Mouse (Mus musculus): ENCODE data around the gene Hnmt.
"Not testable (repeated sequence)": the region's sequence is repeated elsewhere in the genome, so short reads cannot be mapped to it uniquely, and the experiment has no call there.

Hnmt gene

DNA sequence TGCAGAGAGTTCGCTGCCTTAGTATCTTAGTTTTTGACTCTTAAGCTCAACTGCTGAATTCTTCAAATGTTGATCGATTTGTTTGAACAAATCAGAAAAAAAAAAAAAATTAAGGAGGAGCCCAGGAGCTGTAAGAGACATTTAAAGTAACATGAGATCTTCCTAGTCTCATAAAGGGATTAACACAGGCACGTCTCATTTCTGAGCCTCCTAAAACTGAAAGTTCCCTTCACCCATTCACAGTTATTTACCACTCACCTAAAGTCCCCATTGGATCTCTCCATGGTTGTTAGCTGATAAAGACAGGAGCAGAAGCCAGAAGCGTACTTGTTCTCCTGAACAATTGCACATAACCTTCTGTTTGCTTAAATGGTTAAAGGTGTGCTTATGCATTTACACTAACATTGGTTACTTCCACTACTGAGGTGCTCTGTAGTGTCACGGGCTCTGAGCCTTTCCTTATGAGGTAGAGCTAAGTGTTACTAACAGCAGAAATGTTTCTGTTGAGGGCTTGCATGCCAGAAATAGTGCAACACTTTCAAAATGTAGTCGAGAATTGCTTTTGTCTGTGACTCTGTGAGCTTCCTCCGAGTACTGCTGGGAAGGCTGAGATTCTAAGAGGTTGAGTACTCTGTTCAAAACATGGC, at the start of gene Hnmt:
Gene Hnmt (minus strand): TSS at position 51 of the 647 bp plus-strand sequence.
- CTCF ChIA-PET: no interaction called here

DNA sequence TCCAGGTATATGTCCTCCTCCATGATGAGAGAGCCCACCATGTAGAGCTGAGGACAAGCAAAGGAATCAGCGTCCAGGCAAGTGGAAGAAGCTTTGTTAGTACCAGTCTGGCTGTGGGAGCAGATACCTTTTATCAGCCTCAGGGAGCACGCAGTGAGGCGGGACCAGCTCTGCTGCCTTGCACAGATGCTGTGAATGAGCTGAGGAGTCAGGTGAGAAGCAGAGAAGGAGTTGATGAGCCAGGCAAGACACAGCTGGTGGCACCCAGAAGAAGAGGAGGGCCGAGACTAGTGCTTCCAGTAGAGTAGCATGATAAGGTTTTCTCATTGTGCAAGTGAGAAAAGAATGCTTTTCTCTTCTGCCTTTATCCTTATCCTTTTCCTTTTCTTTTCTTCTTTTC, 47.3 kb upstream of the Hnmt start, which contains the start of gene Tbpl2:
Gene Tbpl2 (minus strand): TSS at position 101 of the 400 bp plus-strand sequence.
- CTCF ChIA-PET: no interaction called here

DNA sequence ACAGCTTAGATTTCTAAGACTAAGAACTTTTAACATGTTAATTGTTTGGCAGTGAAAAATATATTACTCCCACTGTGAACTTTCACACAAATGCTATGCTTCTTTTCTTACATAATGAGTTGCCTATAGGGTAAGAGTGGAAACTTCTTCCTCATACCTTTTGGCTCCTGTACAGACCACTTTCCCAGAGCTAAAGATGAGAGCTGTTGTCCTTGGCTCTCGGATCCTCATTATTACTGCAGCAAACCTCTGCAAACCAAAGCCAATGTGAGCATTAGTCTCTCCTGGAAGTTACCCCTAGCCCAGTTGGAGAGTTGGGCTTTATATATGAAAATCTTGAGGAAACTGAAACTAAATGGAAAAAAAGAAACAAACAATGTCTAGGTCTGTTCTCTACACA, 41.7 kb upstream of the Hnmt start:
- CTCF ChIA-PET: no interaction called here

DNA sequence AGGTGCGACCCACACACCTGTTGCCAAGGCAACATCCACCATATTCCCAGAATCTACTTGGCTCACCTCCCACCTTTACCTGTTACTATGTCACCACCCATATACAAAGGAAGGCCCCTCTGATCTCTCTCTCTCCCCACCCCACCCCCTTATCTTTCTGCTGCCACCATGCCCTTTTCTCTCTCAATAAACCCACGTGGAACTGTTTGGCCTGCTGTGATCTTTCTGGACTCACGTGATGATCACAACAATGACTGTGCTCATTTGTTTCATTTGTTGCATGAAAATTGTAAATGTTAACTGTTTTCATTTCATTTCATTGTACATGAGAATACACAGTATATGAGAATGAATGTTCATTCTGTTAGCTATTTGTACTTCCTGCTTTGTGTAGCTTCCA, 1.3 kb upstream of the Hnmt start:
- CTCF ChIA-PET: no interaction called here

DNA sequence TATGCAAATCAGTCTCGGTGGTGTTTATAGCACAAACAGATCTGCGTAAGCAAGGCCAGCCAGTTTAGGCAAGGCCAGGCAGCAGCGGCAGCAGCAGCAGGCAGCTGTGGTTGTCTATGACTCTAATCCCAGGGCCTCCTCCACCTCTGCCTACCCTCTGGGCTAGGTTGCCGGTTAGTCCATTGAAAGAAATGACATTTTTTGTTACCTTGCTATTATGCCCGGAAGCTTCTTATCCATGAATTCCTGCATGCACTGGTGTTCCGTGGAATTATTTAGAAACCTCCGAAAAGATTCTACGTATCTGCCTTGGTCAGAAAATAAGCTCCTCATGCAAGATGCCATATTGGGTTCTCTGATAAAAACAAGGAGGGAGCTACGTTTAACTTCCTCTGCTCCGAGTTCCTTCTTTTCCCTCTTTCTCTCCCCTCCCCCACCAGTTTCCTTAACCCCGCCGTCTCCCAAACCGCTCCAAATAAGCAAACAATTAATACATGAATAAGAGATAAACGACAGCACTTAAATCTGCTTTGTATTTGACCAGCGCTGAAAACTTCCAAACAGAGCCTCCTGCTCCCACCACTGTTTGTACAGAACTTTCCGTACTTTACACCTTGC, 605 bp downstream of the Hnmt start:
- CTCF ChIA-PET: interaction anchor here (0.6 kb wide), 1 partner anchor 197 kb away, joined by 3 read pairs; no protein-coding TSS in a partner anchor

DNA sequence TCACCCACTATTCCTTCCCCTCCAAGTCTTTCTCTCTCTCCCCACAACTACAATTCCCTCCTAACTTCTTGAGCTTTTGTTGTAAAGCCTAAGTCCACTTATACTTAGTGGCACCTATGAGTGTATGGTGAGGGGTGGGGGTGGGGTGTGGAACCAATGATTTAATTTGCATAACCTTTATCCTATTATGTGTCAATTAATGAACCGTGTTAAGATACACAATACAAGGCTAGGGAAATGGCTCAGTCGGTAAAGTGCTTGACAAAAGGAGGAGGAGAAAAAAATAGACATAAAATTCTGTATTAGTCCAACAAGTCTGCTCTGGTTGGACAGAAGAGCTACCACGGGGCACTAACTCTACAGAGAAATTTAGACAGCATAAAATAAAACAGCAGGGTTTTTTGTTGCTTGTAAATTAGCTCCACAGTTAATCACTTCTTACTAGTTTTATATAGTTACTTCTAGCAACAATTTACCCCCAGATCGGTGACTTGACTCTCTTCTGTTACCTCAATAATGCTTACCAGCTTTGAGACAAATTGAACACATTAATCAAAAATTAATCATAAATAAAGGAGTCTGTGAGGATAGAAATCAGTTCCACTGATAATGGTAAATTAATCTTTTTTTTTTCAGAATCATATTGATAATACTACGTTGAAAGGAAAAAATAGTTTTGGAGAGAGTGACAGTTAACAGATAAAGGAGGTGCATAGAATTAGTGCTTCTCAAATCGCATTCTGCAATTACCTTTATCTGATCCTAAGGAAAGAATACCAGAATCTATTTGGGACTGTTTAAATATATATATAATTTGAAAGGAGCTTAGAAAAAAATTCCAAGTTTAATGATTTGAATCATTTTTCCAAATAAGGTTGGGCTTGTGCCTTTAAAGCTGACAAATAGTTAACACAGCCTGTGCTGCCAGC, 1.4 kb downstream of the Hnmt start:
- CTCF ChIA-PET: interaction anchor here (0.7 kb wide), 1 partner anchor 345 kb away, joined by 3 read pairs; no protein-coding TSS in a partner anchor

DNA sequence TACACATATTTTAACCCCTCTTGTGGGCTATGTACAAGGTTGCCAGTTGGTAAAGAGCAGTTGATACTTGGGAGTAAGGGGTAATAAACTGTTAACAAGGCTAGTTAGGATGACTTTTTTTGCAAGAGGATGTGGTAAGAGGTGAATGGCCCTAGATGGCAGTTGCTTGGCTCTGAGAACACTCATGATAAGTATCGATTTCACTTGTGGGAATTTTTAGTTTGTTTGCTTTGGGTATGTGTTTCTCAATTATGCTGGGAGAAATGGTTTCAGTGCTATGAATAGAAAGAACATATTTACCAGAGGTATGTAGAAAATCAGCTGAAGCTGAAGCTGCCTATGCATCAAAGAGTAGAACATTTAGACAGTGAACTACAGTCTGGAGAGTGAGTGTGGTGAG, 6.3 kb downstream of the Hnmt start:
- CTCF ChIA-PET: no interaction called here

DNA sequence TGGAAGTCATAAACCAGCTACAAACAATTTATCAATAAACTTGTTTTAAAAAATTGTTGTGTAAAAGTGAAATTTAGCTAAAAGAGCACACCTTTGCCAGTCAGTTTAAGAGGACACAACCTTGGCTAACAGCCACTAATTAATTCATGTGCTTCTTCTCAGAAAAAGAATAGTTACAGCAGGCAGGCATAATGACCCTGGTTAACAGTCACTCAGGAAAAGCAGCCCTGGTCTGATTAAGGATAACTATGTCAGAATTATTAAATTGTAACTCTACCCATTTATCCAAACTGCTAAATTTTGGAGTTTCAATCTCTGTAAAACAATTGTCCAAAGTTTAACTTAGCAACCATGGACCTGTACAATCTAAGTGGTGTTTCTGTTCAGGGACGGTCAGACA, 8.7 kb downstream of the Hnmt start:
- CTCF ChIA-PET: no interaction called here

DNA sequence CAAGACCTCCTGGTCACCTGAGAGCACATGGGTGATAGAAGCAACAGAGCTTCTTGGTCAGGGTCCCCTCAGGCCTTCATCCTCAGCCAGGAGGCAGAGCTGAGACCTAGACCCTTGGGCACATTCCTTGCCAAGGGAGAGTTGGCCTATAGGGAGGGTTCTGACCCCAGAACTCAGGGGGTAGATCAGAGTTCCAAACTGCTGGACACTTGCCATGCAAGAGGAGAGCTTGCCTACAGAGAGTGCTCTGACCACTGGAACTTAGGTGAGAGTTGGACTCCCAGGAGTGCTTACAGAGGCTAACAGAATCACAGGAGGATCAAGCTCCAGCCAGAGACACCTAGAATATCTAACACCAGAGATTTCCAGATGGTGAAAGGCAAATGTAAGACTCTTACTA, 29.8 kb downstream of the Hnmt start:
- CTCF ChIA-PET: not testable (repeated sequence)

DNA sequence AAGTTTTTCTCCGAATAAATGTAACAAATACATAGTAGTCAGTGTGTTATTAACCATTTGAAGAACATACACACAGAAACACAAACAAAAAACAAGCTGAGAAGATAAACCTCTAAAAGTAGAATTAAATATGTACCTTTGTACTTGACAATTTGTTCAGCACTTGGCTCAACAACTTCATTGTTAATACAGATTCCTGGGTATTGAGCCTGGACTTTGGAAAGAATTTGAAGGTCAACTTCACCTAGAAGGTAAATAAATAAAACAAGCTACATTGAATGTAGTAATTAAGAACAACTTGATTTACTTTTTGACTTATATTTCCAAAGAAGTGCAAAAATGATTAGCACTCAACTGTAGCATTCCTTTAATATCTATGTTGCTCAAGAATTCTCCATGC, 30.2 kb downstream of the Hnmt start:
- CTCF ChIA-PET: no interaction called here

DNA sequence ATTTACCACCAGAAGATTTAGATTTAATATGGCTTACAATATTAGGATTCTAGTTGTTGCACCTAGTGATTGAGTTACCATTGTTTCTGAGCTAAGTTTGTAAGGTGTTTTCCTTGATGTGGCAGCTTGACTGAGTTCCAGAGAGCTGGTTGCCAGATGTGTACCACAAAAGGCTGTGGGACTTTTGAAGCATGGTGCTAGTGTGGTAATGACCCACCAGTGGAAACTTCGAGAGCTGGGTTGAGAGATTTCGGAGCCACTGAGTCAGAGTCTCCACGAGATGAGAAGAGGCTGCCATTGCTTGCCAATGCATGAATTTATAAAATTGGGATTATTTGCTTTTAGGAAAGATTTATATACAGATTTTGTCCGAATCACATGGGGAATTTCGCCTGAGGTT, 34.2 kb downstream of the Hnmt start:
- CTCF ChIA-PET: no interaction called here

DNA sequence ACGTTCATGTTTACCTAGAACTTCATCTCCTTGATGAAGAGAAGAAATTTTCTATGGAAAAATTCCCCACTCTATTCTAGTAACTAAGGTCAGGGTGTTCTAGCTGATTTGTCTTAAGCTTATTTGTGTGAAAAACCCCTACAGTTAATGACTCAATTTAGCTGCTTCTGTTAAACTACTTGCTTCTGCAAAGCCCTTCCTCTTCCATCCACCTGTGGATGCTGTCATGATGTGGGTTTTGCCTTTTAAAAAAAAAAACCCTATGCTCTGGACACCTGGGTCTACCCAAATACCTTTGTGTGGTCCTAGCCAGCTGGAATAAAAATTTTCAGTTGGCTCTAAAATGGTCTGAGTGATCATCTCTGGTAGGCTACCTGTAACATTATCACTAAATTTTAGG, 49.9 kb downstream of the Hnmt start:
- CTCF ChIA-PET: no interaction called here

DNA sequence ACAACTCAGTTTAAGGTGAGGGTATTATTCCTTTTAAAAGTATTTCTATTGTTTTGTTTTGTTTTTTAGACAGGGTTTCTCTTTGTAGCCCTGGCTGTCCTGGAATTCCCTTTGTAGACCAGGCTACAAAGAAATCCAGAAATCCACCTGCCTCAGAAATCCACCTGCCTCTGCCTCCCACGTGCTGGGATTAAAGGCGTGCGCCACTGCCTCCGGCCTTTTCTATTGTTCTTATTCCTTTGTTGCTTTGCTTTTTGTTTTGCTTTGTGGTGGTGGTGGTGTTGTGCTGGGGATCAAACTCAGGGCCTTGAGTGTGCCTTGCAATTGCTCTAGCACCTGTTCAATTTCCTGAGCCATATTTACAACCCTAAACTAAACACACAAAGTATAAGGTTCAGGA, 50.4 kb downstream of the Hnmt start:
- CTCF ChIA-PET: no interaction called here

DNA sequence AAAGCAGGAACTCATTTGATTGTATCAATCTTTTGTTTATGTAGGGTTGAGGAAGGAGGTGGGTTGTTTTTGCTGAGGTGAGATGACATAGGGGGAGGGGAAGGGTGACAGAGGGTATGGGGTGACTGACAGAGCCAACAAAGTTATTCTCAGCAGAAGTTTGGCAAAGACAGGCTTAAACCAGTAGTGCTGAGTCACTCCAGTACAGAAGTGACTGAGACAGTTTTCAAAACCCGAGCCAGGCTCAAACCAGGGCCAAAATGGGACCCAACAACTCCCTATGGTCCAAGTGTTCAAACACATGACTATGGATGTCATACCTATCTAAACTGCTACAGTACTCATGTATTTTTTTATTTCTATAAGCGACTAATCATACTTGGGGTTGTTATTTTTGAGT, 52.4 kb downstream of the Hnmt start:
- CTCF ChIA-PET: no interaction called here

DNA sequence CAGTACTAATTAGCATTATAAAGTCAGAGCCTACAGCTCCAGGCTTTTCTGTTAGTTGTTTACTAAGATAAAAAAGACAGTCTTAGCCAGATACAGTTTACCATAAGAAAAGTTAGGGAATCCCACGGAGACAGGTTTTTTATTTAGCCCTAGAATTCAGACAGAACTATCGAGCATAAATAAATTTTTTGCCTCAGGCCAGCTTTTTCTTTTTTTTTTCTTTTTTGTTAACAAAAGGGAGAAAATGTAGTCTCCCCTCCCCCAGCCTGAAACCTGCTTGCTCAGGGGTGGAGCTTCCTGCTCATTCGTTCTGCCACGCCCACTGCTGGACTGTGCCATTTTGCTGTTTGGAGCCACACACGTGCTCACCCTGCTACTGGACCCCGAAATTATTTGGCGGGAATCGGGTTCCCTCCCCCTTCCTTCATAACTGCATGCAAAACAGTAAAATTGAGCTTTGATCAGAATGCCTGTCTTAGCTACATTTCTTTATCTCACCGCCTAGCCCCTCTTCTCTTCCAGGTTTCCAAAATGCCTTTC, 59.1 kb downstream of the Hnmt start:
- CTCF ChIA-PET: interaction anchor here (0.7 kb wide), 1 partner anchor 314 kb away, joined by 5 read pairs; no protein-coding TSS in a partner anchor

DNA sequence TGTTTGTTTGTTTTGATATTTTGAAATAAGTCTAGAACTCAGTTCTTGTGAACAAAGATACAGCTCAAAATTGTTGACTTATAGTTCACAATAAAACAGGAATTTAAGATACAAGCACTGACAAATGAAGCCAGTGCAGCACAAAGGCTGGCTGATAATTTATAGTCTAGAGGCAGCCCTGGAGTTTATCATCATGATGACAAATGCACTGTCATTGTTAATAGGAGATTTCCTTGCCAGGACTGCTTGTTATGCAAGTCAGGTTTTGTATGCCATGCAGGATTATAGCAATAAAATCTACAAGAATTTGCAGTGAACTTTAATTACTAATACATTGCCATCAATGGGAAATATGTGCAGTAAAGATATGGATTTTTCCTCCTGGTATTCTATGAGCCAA, 61.9 kb downstream of the Hnmt start:
- CTCF ChIA-PET: no interaction called here

DNA sequence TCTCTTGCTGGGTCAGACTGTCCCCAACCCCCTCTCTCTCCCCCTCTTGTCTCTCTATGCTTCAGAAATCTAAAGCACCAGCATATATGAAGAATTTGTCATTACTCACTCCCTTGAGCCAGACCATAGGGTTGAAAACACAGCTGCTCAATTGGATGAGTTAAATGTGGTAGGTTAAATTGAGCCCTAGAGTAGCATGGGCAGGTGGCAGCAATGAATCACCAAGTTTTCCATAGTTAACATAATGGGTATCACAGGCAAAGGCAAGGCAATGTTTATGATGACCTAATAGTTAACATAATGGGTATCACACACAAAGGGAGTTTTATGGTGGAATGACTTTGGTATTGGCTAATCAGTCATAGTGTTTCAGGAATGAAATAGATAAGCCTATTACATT, 65.9 kb downstream of the Hnmt start:
- CTCF ChIA-PET: no interaction called here

DNA sequence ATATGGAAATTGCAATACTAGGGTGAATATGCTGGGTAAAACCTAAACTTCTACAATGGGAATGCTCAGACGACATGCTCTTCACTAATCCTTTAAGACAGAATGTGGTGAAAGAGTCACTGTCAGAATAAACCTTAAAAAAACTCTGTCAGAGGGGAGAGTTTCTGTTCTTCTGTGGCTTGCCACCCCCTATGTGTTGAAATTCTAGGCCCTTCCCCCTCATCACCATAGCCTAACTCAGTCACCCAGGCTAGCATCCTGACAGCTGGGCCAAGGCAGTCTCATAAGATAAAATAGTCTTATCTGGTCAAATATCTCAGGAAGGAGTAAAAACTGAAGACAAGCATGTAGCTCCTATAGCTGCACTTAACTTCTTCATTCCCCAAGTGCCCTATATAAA, 66.3 kb downstream of the Hnmt start:
- CTCF ChIA-PET: no interaction called here

DNA sequence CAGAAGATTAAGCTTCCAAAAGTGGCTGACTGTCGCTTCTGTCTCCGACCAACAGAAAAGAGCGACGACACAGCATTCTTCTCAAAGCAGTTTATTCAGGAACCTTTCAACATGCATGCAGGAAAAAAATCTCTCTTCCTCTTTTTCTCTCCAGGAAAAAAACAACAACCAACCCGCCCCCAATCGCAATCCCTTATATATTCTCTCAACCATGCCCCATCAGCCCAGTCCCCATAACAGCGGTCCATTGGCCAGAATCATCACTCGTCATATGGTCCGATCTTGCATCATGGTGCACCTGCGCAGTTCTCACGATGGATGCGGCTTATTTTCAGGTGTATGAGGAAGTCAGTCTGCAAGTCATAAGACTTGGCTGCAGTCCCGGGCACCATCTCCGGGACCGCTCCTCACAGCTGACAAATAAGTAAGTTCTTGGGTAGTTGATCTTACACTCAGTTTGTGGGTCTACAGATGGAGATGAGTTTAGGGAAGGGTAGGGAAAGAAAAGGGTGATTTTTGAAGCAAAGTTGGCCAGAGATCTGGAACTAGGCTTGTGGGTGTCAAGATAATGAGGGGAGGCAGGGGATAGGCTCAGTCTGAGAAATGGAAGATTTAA, 88.4 kb downstream of the Hnmt start:
- CTCF ChIA-PET: not testable (repeated sequence)

Data from spleen, embryonic (tissue).